Mouse (Mus musculus): ENCODE results near the gene Trappc10.

DNA sequence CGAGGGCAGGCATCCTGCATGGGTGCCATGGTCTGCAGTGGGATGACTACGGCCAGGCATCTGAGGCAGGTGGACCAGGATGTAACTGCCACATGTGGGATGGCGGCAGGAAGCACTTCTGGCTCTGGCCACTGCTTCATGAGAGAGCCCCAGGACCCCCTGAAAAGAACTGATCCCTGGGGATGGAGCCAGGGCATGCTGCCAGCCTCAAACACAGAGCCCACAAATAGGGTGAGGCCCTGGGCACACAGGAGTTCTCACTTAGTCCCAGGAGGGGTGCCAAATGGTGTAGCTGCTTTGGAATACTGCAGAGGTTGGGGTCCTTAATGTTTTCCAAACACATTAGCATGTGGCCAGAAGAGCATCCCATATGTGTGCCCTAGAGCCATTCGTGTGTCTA lies 41.5 kb upstream of the Trappc10 start:
- TF ChIP-seq POLR2A (IDR thresholded peaks at IDR 0.05; ENCODE audit: control insufficient read depth, extremely low read depth, insufficient read depth, low read length, poor library complexity) (no peak), CTCF (IDR thresholded peaks at IDR 0.05; ENCODE audit: borderline replicate concordance, control insufficient read depth, extremely low read depth, insufficient read depth, low read length, poor library complexity) (no peak)

All from thymus, adult 2 months (tissue).